Mouse (Mus musculus) hindbrain, postnatal 0 days (tissue): ENCODE data around the gene Blnk. TPM values are rescaled to one million over a fixed set of nuclear protein-coding genes. Genes with fewer than 3 reads are reported as not detected.
A peak's percentile ranks its signal among the peaks of the same experiment; 100 is the strongest.

Experiments
- ATAC-seq: fragments of 200-750 bp; cut with Nextera tagmentation; 2 replicates; pipeline ENCODE4 v1.8.0; 2017; ENCODE audit warnings: mild to moderate bottlenecking, moderate TSS enrichment, moderate library complexity
- DNase-seq: peaks from one replicate; pipeline ENCODE4 v3.0.0-alpha.2; 2015; ENCODE audit warnings: low spot score
- H3K27ac ChIP-seq: fragments of 300-500 bp; sonication (generic); 2 replicates; pipeline ENCODE4 v1.5.1; 2014; ENCODE audit warnings: mild to moderate bottlenecking
- H3K27me3 ChIP-seq: fragments of 300-500 bp; sonication (generic); 2 replicates; pipeline ENCODE4 v1.6.1; 2014; ENCODE audit warnings: low read length, mixed read lengths; ENCODE audit not compliant: insufficient read depth
- H3K36me3 ChIP-seq: fragments of 300-500 bp; sonication (generic); 2 replicates; pipeline ENCODE4 v1.6.1; 2014; ENCODE audit warnings: low read length, mixed read lengths; ENCODE audit not compliant: insufficient read depth
- H3K4me1 ChIP-seq: fragments of 300-500 bp; sonication (generic); 2 replicates; pipeline ENCODE4 v1.6.1; 2014; ENCODE audit warnings: antibody characterized with exemption, low read length, mixed read lengths; ENCODE audit not compliant: insufficient read depth
- H3K4me2 ChIP-seq: fragments of 300-500 bp; sonication (generic); 2 replicates; pipeline ENCODE4 v1.6.1; 2014; ENCODE audit warnings: low read depth, mild to moderate bottlenecking, low read length, moderate library complexity, mixed read lengths
- H3K4me3 ChIP-seq: fragments of 300-500 bp; sonication (generic); 2 replicates; pipeline ENCODE4 v1.5.1; 2014; ENCODE audit warnings: low read length
- H3K9ac ChIP-seq: fragments of 300-500 bp; sonication (generic); replicated peaks from 2 replicates; pipeline ENCODE4 v1.6.1; 2014; ENCODE audit warnings: mild to moderate bottlenecking, low read length, moderate library complexity, mixed read lengths
- H3K9me3 ChIP-seq: fragments of 300-500 bp; sonication (generic); 2 replicates; pipeline ENCODE4 v1.6.1; 2016; ENCODE audit warnings: low read length, mixed read lengths
- CTCF ChIP-seq: IDR thresholded peaks from 2 replicates; pipeline ENCODE4 v1.5.1; 2016; ENCODE audit warnings: antibody characterized with exemption, control low read depth, low read depth
- WGBS: fragments of 180-500 bp; shearing (Covaris S2); extraction: QIAGEN DNeasy Blood & Tissue Kit; methylation state at CpG from one replicate; pipeline ENCODE4 v1.1.7; 2014; 5-methylcytosine and 5-hydroxymethylcytosine counted together
- polyA plus RNA-seq: library from polyadenylated mRNA; unstranded; fragments of >200 nt; fragmentation: Nextera tagmentation; extraction: Ambion mirVana; gene quantifications from 2 replicates; pipeline ENCODE4 v1.2.1, GENCODE M21; 2015
- total RNA-seq: library from RNA; depleted of rRNA; stranded (reverse); fragments of >200 nt; gene quantifications from 2 replicates; pipeline ENCODE4 v1.2.3, GENCODE M21; 2014

Gene Blnk
- total and polyA plus RNA-seq, 2 experiments from 2014 or later, result 0.05 to 1.4 TPM

DNA sequence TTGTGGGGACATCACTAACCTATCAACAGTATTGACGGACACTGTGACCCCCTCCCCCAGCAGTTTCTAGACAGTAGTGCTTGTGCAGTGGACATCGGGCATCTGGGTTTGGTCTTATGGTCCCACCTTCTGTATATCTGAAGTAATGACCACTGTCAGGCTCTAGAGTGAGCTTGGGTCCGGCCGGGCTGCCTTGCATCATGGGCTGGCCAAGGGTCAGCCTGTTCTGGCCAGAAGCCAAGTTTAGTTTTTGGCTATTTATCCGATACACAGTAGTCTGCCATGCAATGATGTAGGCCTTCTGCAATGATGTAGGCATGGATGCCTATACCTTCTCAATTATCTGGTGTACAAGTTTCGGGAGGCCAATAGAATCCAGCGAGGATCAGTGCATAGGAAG lies 50.8 kb downstream of the Blnk start:
- TF ChIP-seq CTCF, result no peak
- no peak for DNase-seq
- Histone ChIP-seq H3K36me3 (no peaks in the 10 kb centered on the region), H3K9ac (no peak overlapping the region), H3K4me1 (no peaks in the 10 kb centered on the region), H3K4me2 (no peak overlapping the region), H3K4me3 (no peak overlapping the region), H3K27me3 (no peaks in the 10 kb centered on the region), H3K9me3 (no peaks in the 10 kb centered on the region), H3K27ac (no peak overlapping the region)
- ATAC-seq, result no peak
- WGBS, result 87% methylated on average over 7 of the region's 7 CpGs

- H3K4me1 ChIP-seq, result no peaks in the 10 kb centered on the region
- WGBS, result 29% methylated on average over 5 of the region's 5 CpGs
- no peak overlapping the region for H3K9ac ChIP-seq
- no peak for DNase-seq
- no peak overlapping the region for H3K4me2 ChIP-seq
- H3K9me3 ChIP-seq, result no peaks in the 10 kb centered on the region
- no peaks in the 10 kb centered on the region for H3K27me3 ChIP-seq
- no peak overlapping the region for H3K27ac ChIP-seq
- H3K36me3 ChIP-seq, result no peaks in the 10 kb centered on the region
- ATAC-seq, result no peak
- TF ChIP-seq CTCF, result no peak
- no peak overlapping the region for H3K4me3 ChIP-seq
These were observed 58.3 kb downstream of the Blnk start for GRCm38 (mm10) chr19:40936038-40936437.

GRCm38 (mm10) chr19:40935376-40935775 lies 59.0 kb downstream of the Blnk start:
- H3K4me1 ChIP-seq, result no peaks in the 10 kb centered on the region
- no peaks in the 10 kb centered on the region for H3K9me3 ChIP-seq
- H3K27ac ChIP-seq, result no peak overlapping the region
- 44% methylated on average over 8 of the region's 8 CpGs for WGBS
- ATAC-seq (no peak), DNase-seq (no peak)
- no peaks in the 10 kb centered on the region for H3K27me3 ChIP-seq
- no peak for TF ChIP-seq CTCF
- no peak overlapping the region for H3K9ac ChIP-seq
- H3K36me3 ChIP-seq, result no peaks in the 10 kb centered on the region
- H3K4me2 ChIP-seq, result no peak overlapping the region
- no peak overlapping the region for H3K4me3 ChIP-seq

DNA sequence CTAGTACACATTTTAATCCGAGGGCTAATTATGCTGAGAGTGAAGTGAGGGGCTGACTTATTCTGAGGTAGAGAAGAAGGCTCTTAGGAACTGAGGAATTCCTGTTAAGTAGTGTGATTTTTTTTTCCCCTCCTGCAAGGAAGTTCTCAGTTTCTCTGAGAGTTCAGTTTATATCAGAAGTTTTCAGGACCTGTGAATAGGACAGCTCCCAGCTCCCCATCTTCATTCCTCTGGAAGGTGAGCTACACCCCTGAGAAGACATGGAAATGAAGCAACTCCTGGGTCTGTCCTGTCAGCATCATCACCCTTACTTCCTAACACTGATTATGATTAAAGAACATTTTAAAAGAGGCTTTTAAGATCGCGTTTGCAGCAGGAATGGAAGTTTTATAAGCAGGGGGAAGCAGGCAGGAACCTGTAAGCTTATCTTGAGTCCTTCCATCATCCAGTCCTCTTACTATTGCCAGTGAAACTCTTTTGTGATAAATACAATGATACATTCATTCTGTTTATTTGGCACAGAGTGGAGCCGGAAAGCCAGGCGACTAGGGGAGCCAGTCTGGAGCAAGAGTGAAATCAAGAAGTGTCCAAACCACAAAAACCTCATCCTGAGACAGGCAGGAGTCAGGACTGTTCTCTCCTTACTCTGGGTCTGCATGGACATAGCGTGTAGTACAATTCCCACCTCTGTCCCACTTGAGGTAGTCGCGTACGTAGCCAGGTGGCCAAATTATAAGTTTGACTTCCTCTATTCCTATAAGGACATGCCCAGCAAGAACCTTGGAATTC lies 62.6 kb downstream of the Blnk start:
- no peak for TF ChIP-seq CTCF
- no peak overlapping the region for H3K4me2 ChIP-seq
- WGBS, result 64% methylated on average over 9 of the region's 9 CpGs
- no peak overlapping the region for H3K4me3 ChIP-seq
- DNase-seq, result no peak
- H3K9me3 ChIP-seq, result no peaks in the 10 kb centered on the region
- no peak overlapping the region for H3K9ac ChIP-seq
- no peaks in the 10 kb centered on the region for H3K36me3 ChIP-seq
- ATAC-seq, result no peak
- H3K27me3 ChIP-seq, result no peaks in the 10 kb centered on the region
- H3K4me1 ChIP-seq, result no peaks in the 10 kb centered on the region
- no peak overlapping the region for H3K27ac ChIP-seq

GRCm38 (mm10) chr19:40895393-40895703 lies 99.0 kb downstream of the Blnk start:
- peak overlapping the region; percentile 68 for H3K9ac ChIP-seq
- peak overlapping the region; percentile 74 for H3K4me3 ChIP-seq
- H3K27me3 ChIP-seq, result peaks cover 19% of the 10 kb centered on the region
- H3K4me1 ChIP-seq, result no peaks in the 10 kb centered on the region
- H3K36me3 ChIP-seq, result no peaks in the 10 kb centered on the region
- DNase-seq (no peak), ATAC-seq (no peak; the same call in 1 of the 2 replicates)
- peak overlapping the region; percentile 93 for H3K27ac ChIP-seq
- 2% methylated on average over 6 of the region's 6 CpGs for WGBS
- no peak for TF ChIP-seq CTCF
- peak overlapping the region; percentile 76 for H3K4me2 ChIP-seq
- H3K9me3 ChIP-seq, result no peaks in the 10 kb centered on the region

DNA sequence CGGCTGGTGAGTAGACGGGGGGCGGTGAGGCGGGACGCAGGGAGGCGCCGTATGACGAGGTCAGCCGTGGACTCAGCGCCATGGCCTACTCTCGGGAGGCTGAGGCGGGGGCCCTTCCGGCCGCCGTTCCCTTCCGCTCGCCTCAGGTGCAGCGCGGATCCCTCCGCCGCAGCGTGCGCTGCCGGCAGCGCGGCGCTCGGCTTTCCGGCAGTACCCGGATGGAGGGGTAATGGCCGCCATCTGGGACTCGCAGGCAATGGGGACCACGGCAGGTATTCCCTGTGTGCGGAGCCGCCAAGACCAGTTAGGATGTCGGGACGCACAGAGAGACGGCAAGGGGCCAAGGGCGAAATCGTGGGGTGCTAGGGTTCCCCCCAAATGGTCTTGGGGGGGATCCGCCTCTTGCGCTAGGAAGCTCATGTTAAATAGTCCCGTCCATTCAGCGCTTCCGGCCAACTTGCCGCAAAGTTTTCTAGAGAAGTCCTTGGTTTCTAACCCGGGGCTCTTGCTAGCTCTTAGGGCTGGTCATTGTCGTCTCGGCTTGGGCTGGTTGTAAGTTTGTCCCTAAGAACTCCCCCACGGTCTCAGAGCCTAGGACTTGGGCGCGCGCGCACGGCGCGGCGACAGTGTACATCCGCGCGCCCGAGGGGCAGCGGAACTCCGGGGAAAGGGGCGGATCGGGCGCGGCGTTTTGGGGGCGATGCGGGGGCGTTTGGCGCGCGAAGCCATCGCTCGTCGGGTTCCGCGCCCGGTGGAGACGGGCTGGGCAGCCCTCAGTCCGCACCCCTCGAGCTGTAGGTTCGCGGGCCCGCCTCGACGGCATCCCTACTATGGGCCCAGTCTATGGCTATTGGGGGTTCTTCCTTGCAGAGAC lies 99.6 kb downstream of the Blnk start, which contains the start of gene Zfp518a:
Gene Zfp518a, plus strand, starts transcription at position 187 of the 874 bp plus-strand sequence.
- under 1% methylated on average over 89 of the region's 89 CpGs for WGBS

More for the DNA sequence above, 99.6 kb downstream of the Blnk start, which contains the start of gene Zfp518a:
- no peaks in the 10 kb centered on the region for H3K9me3 ChIP-seq
- peak within 1 kb of the TSS; percentile 76 for H3K4me2 ChIP-seq
- H3K4me1 ChIP-seq, result no peaks in the 10 kb centered on the region
- H3K27me3 ChIP-seq, result peaks cover 19% of the 10 kb centered on the region
- no peaks in the 10 kb centered on the region for H3K36me3 ChIP-seq
- H3K9ac ChIP-seq, result peak within 1 kb of the TSS; percentile 68
- H3K4me3 ChIP-seq, result peak within 1 kb of the TSS; percentile 74
- TF ChIP-seq CTCF, result no peak
- DNase-seq (peak; percentile 98), ATAC-seq (peak; percentile 96)
- H3K27ac ChIP-seq, result peak within 1 kb of the TSS; percentile 93
